Mouse (Mus musculus): ENCODE measurements around the gene Mccc1.

Mccc1 gene

DNA sequence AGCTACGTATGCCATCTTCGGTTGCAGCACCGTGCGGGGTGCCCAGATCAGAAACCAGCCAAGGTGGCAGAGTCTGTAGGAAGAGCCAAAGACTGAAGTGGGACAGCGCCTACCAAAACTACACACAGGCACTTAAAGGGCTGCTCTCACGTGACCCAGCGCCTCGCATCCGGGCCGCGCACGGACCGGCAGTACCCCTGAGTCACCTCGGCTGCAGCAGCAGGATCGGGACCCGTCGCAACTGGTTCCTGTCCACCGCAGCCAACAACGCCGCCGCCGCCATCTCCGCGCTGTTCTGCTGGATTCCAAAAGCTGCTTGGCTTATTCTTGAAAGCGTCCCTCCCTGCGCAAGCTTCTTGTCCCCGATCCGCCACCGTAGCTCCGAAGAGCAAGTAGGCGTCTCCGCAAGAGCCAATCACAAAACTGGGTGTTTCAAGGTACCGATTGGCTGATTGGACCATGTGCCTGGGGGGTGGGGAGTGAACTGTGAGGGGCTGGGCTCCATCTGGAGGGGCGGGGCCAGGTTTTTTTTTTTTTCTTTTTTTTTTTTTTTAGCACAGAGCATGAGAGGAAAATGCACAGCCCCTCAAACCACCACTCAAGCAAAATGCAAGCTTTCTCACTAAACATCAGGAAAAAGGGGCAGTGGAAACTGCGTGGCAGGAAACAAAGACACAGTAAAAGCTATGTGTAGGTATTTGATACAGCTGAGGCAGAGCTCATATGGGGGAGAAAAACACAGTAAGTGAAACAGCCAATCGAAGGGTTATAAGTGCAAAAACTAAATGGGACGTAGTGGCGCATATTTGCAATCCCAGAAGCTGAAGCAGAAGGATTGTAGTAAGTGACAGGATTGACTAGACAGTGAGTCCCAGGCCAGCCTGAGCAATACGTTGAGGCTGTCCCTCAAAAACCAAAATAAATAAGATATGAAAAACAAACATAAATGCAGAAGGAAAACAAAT, at the start of gene Mccc1:
TSS of gene Mccc1 (minus strand) at position 404 of the 965 bp plus-strand sequence.
- DNase-seq = peak; percentile 84 to 93

DNA sequence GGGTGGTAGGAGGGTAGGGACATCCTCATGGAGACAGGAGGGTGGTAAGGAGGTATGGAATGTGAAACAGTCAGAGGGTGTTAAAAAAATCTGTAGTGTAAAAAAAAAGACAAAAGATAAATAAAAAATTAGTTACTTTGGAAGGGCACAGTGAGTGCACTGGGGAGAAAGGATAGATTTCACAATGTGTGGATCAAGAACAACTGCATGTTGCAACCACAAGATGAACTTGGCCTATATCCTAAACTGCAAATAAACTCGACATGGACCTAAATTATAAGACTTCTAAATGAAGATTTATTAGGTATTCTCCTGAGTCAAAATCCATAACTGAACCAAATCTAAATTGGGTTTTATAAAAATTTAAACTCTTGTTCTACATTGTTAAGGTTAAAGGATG, 48.6 kb upstream of the Mccc1 start:
- no peak for DNase-seq

DNA sequence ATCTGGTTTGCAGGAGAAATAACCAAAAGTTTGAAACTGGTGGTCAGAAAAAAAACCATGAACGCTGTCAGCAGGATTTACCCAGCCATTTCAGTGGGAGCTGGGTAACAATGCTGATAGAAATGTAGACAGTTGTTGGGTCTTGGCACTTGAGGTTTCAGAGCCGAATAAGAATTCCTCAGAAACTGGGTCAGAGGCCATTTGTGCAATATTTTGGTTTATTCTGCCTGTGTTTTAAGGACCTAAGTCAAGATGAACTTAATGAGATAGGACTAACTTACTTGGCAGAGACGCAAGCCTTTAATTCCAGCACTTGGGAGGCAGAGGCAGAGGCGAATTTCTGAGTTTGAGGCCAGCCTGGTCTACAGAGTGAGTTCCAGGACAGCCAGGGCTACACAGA, 44.6 kb upstream of the Mccc1 start:
- no peak for DNase-seq

DNA sequence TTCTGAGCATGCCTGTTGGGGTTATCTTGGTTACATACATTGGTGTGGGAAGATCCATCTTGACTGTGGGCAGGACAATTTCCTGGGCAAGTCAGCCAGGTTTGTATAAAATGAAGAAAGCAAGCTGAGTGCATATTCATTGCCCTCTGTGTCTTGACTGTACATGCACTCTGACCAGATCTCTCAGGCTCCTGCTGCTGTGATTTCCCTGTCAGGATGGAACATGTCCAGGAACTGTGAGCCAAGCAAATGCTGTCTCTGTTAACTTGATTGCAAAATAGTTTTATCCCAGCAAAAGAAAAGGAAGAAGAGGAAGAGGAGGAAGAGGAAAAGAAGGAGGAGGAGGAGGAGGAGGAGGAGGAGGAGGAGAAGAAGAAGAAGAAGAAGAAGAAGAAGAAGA, 44.0 kb upstream of the Mccc1 start:
- DNase-seq = no peak

DNA sequence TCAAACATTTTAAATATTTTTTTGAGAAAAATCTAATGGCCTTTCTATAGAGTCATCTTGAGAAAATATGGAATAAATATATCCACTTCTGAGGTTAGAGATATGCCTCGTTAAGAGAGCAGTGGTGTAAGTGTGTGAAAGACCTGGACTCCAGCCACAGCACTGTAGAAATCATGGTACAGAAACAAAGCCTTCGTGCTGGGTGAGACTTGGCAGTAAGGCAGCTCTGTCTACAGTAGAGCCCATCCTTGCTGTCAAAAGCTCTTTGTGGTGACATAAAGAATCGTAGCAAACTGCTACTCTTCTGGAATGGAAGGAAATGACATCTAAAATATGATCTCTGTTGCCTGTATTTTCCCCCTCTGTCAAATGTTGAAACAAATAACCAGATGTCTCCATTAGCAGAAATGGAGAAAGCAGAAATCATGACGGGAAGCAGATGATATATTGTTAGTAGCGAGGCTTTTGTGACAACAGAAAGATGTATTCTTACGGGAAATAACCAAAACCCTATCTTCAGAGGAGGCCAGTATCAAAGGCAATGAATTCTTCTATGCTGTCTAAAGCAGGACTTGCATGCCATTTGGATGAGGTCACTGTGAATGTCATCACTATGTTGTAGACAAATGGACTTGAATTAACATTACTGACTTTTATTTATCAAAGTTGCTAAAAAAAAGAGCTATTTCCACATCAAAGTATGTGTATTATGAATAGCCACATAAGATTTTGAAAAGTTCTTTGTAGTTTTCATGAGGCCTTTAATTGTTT, 31.4 kb upstream of the Mccc1 start:
- no peak for DNase-seq

DNA sequence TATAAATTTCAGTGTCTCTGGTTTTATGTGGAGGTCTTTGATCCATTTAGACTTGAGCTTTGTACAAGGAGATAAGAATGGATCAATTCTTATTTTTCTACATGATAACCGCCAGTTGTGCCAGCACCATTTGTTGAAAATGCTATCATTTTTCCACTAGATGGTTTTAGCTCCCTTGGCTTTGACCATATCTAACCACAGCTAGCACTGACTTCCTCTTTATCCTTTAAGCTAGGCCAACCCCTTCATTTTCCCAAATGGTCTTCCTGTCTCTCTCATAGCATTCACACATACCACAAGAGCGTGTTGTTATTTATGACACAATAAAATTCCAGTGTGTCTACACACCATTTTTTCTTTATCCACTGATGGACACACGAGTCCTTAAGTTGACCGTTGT, 29.5 kb upstream of the Mccc1 start:
- DNase-seq = no peak

DNA sequence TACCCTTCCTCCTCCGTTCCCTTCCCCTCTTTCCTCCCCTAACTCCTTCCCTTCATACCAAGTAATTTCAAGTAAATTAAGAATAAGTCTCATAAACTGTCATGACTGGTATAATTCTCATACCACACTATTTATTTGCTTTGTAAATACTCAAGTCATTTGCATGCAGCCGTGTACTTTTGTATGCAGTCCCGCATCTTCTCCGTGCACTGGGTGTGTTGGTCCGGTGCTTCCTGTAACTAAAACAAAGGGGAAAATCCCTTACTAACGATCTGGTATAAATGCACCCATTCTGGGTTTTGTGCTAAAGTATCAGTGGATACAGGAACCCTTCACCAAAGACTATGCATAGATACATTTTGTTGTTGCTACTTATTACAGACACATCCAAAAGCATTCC, 25.3 kb upstream of the Mccc1 start:
- no peak for DNase-seq

DNA sequence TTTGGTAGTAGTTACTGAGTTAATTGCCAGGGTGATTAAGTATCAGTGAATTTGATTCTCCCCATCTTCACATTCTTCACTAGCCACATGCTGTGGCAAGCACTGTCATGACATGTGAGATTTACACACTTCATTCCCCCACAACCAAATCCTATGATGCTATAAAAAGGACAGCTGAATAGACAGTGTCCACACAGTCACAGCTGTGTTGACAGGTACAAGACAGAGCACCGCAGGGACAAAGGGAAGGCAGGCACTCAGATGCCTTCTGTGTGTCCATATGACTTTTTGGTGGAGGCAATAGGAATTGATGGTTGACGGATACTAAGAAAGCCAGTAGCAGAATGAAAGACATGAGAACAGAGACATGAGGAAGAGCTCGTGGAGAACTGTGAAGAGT, 10.8 kb upstream of the Mccc1 start:
- DNase-seq = no peak

DNA sequence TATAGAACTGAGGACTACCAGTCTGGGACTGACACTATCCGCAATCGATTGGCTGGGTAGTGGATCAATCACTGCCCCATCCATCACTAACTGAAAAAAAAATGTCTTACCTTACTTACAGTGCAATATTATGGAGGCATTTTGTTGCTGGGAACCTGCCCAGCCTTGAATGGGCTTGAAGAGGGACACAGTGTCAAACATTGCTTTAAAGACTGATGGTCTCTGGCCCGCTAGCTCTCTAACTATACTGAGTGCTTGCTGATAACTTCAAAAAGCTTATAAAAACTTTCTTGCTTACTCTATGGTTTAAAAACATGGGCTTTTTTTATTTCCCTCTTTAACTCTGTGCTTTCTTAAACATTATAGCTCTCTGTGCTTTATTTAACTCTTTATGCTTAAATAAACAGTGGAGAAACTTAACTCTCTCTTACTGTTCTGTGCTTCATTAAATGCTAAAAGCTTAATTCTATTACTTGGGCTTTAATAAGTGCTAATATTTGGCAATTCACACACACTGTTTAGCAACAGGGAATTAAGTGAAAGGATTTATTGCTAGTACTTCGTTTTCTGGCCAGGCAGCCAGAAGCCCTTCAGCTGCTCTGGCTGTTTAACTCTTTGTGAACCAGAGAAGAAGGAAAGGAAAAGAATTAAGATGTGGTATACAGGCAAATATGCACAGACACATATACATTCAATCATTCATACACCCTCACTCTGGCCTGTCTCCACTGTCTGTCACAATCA, 8.1 kb upstream of the Mccc1 start:
- no peak for DNase-seq

DNA sequence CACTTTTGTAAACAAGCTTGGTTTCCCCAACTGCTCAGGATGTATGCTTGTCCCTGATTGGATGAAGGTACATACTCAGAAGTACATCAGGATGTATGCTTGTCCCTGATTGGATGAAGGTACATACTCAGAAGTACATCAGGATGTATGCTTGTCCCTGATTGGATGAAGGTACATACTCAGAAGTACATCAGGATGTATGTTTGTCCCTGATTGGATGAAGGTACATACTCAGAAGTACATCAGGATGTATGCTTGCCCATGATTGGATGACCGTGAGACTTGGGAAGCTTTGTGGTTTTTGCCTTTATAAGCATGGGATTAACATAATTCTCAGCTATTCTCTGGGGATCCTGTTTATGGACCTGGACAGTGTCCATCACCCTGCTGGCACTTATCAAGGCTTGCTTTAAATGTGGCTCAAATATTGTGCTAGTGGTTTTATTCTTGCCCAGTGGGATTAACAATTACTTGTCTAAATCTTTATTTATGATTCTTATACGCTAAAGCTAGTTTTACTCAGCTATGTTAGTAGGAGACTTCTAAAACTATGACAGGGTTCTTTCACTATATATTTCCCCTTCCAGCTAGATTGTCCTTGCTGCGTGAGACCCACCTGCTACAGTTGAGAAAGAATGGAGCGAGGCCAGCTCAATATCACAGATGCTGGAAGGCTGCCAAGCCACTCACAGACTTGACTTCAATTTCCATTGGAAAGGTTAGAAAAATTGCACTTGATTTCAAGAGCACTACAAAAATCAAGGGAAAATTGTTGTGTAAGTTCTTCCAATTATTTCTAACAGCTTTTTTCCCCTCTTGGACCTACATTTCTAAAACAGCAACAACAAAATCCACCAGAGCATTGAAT, 3.8 kb upstream of the Mccc1 start:
- DNase-seq = no peak

DNA sequence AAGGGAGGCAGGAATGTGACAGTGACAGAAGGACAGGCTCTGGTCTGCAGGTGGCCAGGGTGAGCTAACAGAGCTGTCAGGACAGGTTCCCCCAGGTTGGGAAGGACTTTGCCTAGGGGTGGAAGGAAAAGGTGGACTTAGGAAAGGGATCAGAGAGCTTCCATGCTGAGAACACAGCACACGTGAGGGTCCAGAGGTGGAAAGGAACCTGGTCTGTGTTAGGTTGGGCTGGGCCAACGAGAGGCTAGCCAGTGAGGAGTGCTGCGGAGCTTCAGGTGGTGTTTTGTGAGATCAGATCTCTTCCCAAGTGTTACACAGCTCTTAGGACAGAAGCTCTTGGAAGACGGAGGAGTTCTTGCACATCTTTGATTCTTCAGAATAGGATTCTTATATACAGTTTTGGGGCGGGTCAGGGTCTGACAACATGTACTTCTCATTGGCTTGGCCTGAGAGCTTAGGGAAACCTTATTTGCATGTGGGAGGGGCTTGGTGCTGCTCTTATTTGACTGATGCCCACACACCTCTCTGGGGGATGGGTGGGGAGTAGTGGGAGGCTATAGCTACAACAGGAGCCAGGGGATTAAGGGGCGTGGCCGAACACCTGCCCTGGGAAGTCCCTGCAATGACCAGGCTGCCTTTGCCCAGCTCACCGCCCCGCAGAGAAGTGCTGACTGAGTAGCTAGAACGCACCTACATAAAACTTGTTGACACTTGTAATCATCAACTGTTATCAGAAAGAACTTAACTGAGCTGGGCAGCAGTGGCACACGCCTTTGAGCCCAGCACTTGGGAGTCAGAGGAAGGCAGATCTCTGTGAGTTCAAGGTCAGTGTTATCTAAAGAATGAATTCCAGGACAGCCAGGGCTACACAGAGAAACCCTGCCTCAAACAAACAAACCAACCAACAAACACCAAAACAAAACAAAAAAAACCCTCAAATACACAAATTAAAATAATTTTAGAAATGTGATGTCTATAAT, 5.6 kb downstream of the Mccc1 start:
- DNase-seq = no peak

DNA sequence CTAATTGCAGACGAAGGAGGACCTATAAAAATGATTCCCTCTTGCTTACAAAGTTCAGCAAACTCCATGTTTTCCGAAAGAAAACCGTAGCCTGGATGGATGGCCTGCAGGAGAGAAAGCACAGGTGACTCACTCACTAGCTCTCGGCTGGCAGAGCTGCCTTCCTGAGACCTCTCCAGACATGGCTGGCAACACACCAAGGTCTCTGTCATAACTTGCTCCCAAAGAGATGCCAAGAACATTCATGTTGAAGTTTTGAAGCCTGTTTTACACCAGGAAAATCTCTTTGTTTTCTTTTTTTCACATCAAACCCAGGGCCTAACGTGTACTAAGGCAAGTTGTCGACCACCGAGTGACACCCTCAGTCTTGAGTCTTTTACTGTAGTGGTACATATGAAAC, 9.8 kb downstream of the Mccc1 start:
- no peak for DNase-seq

DNA sequence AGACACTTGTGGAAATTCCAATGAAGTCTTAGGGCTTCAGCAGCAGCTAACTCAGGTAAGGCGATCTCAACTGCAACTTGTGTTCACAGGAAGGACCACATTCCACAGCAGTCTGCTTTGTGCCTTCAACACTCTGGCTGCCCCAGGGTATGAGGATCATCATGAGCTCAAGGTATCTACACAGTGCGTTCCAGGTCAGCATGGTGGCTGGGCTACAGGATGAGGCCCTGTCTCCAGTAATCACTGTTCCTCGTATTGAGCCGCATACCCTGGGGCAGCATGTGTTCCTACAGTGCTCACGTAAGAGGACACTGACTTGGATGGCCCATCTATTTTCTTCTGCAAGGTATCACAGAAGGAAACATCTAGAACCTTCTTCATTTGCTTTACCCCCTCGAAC, 12.4 kb downstream of the Mccc1 start:
- no peak for DNase-seq

DNA sequence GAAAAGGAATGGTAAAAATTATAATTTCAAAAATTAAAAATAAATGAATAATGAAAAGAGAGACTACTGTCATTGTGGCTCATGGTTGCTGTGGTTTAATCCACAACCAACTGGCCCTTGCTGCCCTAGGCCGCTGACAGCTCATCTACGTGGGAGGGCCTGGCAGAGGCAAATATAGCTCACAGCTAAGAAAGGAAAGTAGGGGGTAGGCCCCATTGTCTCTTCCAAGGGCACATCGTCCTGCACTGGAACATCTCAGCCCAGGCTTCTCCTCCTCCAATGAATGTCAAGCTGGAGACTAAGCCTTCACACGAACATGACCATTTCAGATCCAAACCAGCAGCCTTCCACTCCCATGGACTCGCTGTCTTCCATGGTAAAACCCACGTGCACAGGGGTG, 14.2 kb downstream of the Mccc1 start:
- DNase-seq = no peak

DNA sequence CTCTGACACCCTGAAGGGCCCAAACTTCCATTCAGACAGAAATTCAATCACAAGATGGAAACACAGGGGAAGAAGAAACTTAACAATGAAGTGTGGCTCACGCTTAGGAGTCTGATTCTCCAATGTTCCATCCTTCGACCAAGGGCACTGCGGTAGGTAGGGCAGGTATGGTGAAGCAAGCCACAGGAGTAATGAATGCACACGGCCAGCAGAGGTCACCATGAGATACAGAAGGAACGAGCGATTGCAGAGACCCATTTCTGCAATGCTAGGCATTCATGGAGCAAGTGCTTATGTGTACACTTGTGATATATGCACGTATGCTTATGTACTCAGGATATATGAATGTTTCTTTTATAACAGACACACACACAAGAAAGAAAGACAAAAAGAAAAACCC, 26.9 kb downstream of the Mccc1 start:
- peak; percentile 9 to 18 for DNase-seq

DNA sequence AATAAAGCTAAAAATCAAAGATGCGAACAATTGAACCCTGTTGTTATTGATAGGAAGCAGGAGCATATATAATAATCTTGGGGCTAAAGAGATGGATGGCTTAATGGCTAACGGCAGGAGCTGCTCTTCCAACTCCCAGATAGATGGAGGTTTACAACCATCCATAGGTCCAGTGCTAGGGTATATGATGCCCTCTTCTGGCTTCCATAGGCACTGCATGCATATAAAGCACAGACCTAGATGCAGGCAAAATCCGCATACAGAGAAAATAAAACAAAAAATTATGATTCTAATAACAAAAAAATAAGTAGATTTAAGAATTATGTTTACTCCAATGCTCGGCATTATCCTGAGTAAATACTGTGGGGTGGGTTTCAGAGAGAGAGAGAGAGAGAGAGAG, 27.5 kb downstream of the Mccc1 start:
- no peak for DNase-seq

DNA sequence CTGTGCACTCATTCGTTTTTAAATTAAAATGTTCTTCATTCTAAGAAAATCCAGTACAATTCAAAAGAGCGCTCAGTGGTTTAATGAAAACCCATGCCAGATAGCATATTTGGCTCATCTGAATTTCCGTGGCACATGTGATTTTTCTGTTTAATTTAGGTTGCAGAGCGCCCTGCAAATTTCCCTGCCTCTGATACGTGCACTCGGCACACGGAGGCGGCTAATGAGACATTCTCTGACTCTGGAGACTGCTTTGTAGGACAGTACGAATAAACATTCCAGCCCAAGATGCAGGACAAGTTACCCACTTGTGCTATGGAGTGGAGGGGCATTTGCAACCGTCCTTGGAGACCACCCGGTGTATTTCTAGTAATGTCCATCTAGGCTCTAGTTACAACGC, 29.3 kb downstream of the Mccc1 start:
- no peak for DNase-seq

DNA sequence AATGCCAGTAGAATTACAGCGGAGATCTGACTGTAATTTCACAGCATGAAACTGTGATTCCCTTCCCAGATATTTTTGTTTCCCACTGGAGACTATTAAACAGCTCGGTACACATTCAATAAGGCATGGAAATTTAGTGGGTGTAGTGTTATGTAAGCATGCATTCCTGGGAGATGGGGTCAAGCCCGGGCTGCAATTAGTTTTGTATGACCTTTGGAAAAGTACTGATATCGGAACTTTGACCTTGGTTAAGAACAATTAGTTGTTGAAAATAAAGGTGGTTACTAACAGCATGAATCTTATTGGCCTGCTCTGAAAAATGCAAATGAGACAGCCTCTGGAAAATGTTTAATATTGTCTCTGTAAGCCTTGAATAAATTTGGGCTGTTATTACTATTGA, 30.0 kb downstream of the Mccc1 start:
- no peak for DNase-seq

DNA sequence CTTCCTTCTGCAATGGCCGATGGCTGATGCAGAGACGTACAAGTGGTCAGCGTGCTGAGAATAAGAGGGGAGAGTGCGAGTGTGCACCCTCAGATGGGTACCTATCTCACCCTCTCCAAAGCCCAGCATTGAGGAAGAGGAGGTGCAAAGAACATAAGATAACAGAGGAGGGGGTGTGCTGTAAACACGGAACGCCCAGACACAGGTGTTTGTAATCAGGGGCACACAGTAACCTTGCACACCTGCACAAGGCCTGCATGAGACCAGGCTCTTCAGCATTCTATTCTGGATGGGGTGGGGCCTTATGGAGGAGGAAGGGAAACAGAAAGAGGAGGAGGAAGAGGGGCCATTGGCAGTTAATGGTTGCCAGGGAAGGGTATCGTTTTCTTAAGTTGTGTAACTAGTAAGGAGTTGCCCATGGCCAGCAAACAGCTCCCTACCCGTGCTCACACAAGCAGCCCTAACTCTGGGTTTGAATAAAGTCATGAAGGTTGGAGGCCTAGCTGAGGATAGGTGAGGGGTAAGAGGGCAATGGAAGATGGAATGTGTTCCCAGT, 33.0 kb downstream of the Mccc1 start:
- DNase-seq = no peak

DNA sequence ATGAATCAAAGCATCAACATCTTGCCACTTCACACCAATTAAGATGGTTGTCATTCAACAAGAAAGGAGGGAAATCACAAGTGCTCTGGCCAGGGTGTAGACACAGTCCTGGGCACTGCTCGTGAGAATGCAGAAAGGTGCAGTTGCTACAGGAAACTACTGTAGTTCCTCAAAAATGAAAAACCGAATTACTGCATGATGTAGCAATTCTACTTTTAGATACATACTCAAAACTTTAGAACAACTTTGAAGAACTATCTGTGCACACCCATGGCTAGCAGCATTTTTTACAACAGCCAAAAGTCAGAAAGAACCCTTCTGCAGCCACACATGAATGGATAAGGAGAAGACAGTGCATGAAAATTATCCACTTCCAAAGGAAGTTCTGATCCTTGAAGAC, 34.0 kb downstream of the Mccc1 start:
- no peak for DNase-seq

DNA sequence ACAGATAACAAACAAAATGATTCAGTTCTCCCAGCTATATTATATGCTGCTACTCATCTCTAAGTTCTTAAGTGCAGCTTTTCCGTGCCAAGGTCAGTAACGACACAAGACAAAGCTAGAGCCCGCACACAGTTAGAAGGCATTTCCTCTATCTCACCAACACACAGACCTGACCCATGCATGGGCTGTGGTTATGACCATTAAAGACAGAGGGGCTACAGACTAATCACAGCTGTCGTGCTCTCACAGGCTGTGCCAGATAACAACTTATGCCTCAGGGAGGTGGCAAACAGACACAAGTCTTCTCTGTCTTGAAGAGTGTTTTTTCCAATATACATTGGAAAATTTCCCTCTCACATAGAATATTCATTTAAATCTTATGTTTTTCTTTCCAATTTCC, 35.5 kb downstream of the Mccc1 start:
- no peak for DNase-seq

Data from thymus, adult 18-20 months (tissue).